Mouse (Mus musculus) T-cell, adult 2 months (primary cell): ENCODE measurements around the gene Rassf8.

Experiments used
- DNase-seq: peaks from one replicate; pipeline ENCODE4 v3.0.0; 2022; ENCODE audit warnings: low spot score

Gene Rassf8

GRCm38 (mm10) chr6:145776241-145776640 is 29.7 kb downstream of the Rassf8 start:
- no peak for DNase-seq

DNA sequence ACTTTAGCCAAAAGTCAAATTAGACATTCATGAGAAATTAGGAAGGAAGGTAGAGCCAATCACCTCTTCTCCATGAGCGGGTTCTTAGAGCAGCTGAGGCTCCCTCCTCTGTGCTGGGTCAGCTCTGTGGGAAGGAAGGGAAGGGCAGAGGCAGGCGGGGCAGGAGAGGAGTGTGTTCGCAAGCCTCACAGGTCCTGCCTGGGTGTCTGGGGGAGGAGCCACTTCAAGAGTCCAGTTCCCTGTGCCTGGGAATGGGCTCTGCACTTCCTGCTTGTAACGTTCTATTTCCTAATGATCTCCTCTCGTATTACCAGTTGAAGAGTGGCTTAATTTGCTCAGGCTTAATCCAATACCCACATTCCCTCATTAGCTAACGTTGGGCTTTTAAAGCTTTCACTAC is 32.8 kb downstream of the Rassf8 start:
- no peak for DNase-seq

GRCm38 (mm10) chr6:145780180-145780802 is 33.7 kb downstream of the Rassf8 start:
- no peak for DNase-seq

- no peak for DNase-seq
Observed at GRCm38 (mm10) chr6:145781256-145781655, 34.7 kb downstream of the Rassf8 start.

- no peak for DNase-seq
Observed at GRCm38 (mm10) chr6:145781966-145782365, 35.4 kb downstream of the Rassf8 start.

DNA sequence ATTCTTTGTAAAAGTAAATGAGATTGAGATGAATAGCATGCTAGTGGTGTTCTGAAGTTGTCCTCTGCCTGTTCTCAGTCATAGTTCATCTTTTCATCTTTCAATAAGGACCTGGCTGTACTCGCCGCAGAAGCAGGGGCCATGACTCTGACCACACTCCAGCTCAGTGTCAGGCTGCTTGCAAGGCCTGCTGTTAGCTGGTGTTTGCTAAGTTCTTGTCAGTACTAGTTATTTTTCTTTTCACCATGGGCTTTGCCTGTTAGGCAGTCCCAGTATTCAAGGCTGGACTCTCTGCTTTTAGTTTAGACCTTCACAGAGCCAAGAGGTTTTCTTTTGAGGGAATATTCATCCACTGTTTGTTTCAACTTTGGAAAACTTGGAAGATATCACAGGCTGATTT is 40.8 kb downstream of the Rassf8 start:
- no peak for DNase-seq

GRCm38 (mm10) chr6:145789738-145790137 is 43.2 kb downstream of the Rassf8 start:
- DNase-seq, result no peak

- DNase-seq, result no peak
Observed at GRCm38 (mm10) chr6:145792373-145792772, 45.8 kb downstream of the Rassf8 start.

GRCm38 (mm10) chr6:145793109-145793593 is 46.6 kb downstream of the Rassf8 start:
- peak; percentile 47 for DNase-seq

GRCm38 (mm10) chr6:145794671-145795070 is 48.1 kb downstream of the Rassf8 start:
- DNase-seq, result no peak

- DNase-seq, result no peak
Observed at GRCm38 (mm10) chr6:145796191-145797023, 49.9 kb downstream of the Rassf8 start.

- DNase-seq, result no peak
Observed at GRCm38 (mm10) chr6:145797692-145798091, 51.1 kb downstream of the Rassf8 start.

GRCm38 (mm10) chr6:145801796-145802488 is 55.4 kb downstream of the Rassf8 start:
- DNase-seq, result peak; percentile 18

DNA sequence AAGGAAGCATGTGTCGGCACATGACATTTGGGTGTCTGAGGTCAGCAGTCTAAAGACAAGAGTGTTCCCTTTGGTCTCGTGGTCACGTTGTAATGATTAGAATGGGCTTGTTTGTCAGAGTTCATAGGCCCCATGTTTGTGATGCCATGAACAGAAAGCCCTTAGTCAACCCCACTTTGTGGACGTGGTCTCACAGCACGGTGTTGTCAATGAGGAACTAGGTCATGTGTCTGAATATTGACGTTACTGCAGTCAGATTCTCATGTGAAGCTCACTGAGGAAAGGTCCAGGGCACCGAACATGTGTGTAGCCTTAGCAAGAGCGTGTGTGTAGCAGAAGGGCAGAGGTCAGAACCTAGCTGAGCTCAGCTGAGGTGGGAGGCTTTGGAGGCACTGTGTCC is 56.3 kb downstream of the Rassf8 start:
- no peak for DNase-seq

GRCm38 (mm10) chr6:145804276-145804675 is 57.7 kb downstream of the Rassf8 start:
- no peak for DNase-seq

DNA sequence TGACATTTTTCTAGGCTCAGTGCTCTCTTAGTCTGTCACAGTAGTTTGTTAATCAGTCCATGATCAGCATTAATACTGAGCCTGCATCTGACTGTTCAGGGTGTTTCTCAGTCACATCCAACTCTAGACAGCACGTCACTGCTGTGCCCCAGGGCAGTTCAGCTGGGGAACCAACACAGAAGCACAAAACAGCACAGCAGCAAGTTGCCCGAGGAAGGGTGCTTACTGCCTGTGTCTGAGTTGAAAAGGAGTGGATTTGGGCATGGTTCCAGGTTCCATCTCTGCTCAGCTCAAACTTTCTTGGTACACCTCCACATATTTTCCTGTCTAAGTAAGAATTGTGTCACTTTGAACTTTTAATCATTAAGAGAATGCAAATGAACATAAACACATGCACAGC is 60.2 kb downstream of the Rassf8 start:
- DNase-seq, result no peak

GRCm38 (mm10) chr6:145807929-145808328 is 61.4 kb downstream of the Rassf8 start:
- no peak for DNase-seq

DNA sequence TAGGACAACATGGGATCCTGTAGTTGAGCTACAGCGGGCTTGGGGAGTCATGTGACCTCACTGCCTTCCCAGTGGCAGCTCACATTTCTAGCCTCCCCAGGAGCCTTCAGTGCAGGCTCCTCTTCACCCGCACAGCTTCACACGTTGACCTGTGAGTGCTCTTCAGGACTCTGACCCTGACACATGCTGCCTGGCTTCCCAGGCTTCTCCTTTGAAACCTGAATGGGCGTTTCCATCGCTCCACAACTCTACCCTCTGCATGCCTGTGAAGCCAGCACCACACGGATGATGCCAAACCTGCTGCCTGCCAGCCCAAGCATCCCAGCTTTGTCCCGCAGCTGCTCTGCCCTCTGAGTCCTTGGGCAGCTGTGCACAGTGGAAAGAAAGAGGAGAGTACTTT is 63.0 kb downstream of the Rassf8 start:
- DNase-seq, result no peak

DNA sequence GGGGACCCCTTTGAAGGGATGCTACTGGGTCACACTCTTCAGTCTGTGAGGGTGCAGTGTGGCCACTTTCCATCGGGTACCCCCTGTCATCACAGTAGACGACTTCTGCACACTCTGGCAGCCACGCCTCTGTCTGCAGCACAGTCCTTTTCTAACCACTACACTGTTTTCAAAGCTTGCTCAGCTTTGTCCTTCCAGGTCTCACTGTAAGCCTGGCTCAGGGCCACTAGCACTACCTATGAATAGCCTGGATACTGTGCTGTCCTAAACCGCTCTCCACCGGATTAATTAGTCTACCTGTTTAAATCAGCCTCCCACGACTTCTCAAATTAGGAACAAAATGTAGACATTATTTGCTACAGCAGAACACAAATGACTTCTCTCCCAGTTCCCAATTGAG is 63.5 kb downstream of the Rassf8 start:
- DNase-seq, result no peak

- no peak for DNase-seq
Observed at GRCm38 (mm10) chr6:145811174-145811573, 64.6 kb downstream of the Rassf8 start.

- no peak for DNase-seq
Observed at GRCm38 (mm10) chr6:145815200-145815599, 68.7 kb downstream of the Rassf8 start.

GRCm38 (mm10) chr6:145819151-145819550 is 72.6 kb downstream of the Rassf8 start:
- no peak for DNase-seq

DNA sequence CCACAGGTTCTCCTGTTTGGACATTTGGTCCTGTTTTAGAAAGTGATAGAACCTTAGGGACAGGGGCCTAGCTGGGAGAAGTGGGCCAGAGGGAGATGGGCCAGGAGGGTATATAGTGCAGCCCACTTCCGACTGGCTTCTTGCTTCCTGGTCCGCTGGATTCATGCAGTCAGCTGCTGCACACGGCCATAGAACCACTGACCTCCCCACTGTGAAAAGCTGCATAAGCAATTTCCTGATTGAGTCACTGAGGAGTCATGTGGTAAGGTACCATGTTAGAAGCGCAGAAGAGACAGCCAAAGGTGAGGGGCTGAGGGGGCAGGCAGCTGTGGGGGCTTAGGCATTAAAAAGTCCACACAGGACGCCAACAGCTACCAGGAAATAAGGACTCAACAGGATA is 75.7 kb downstream of the Rassf8 start:
- DNase-seq, result no peak
